Mouse (Mus musculus) intestine, embryonic 16.5 days (tissue): ENCODE measurements around the gene Slc35d3. TPM values are rescaled to one million over a fixed set of nuclear protein-coding genes. Genes with fewer than 3 reads are reported as not detected.

Experiments
- ATAC-seq: fragments of 200-750 bp; cut with Nextera tagmentation; 2 replicates; pipeline ENCODE4 v1.8.0; 2017; ENCODE audit warnings: moderate TSS enrichment, moderate library complexity
- H3K27ac ChIP-seq: fragments of 300-500 bp; sonication (generic); 2 replicates; pipeline ENCODE4 v1.5.1; 2014; ENCODE audit warnings: mild to moderate bottlenecking, low read length
- H3K27me3 ChIP-seq: fragments of 300-500 bp; sonication (generic); replicated peaks from 2 replicates; pipeline ENCODE4 v1.6.1; 2014; ENCODE audit warnings: low read length, control low read depth, mixed read lengths; ENCODE audit not compliant: control insufficient read depth, insufficient read depth
- H3K36me3 ChIP-seq: fragments of 300-500 bp; sonication (generic); 2 replicates; pipeline ENCODE4 v1.6.1; 2014; ENCODE audit warnings: low read length, control low read depth; ENCODE audit not compliant: control insufficient read depth, insufficient read depth
- H3K4me1 ChIP-seq: fragments of 300-500 bp; sonication (generic); 2 replicates; pipeline ENCODE4 v1.6.1; 2014; ENCODE audit warnings: low read length, control low read depth, mixed read lengths; ENCODE audit not compliant: control insufficient read depth, insufficient read depth
- H3K4me2 ChIP-seq: fragments of 300-500 bp; sonication (generic); 2 replicates; pipeline ENCODE4 v1.6.1; 2014; ENCODE audit warnings: low read depth, low read length, control low read depth
- H3K4me3 ChIP-seq: fragments of 300-500 bp; sonication (generic); 2 replicates; pipeline ENCODE4 v1.5.1; 2014; ENCODE audit warnings: mild to moderate bottlenecking, low read length
- H3K9ac ChIP-seq: fragments of 300-500 bp; sonication (generic); 2 replicates; pipeline ENCODE4 v1.6.1; 2014; ENCODE audit warnings: low read depth, low read length
- H3K9me3 ChIP-seq: fragments of 300-500 bp; sonication (generic); 2 replicates; pipeline ENCODE4 v1.6.1; 2016; ENCODE audit warnings: low read length, control low read depth; ENCODE audit not compliant: control insufficient read depth
- WGBS: fragments of 180-500 bp; shearing (Covaris S2); extraction: QIAGEN DNeasy Blood & Tissue Kit; methylation state at CpG from one replicate; pipeline ENCODE4 v1.1.7; 2014; 5-methylcytosine and 5-hydroxymethylcytosine counted together
- polyA plus RNA-seq: library from polyadenylated mRNA; unstranded; fragments of >200 nt; fragmentation: Nextera tagmentation; extraction: Ambion mirVana; gene quantifications from 2 replicates; pipeline ENCODE4 v1.2.1, GENCODE M21; 2015

Slc35d3 gene
- polyA plus RNA-seq, 1 experiment from 2014 or later: 0.49 TPM

DNA sequence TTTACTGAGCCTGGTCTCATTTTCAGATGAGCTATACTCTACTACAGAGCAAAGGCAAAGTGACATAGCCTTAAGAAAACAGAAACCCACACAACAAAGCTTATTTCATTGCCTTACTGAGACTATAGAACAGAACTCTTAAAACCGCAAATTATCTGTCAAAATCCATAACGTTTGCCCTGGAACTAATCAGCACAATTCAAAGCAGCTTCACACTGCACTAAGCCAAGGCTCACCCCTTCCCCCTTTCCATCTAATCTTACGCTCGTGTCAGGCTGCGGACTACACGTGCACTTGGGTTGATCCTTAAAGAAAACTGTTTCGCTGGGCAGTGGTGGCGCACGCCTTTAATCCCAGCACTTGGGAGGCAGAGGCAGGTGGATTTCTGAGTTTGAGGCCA is 26.4 kb upstream of the Slc35d3 start:
- Histone ChIP-seq H3K27ac (no peak overlapping the region), H3K36me3 (no peaks in the 10 kb centered on the region), H3K27me3 (no peaks in the 10 kb centered on the region), H3K4me1 (peaks cover 2% of the 10 kb centered on the region; the same call in 1 of the 2 replicates), H3K4me2 (no peak overlapping the region; the same call in 1 of the 2 replicates), H3K9me3 (no peaks in the 10 kb centered on the region), H3K9ac (no peak overlapping the region), H3K4me3 (no peak overlapping the region)
- WGBS: 79% methylated on average over 9 of the region's 9 CpGs
- ATAC-seq: no peak

DNA sequence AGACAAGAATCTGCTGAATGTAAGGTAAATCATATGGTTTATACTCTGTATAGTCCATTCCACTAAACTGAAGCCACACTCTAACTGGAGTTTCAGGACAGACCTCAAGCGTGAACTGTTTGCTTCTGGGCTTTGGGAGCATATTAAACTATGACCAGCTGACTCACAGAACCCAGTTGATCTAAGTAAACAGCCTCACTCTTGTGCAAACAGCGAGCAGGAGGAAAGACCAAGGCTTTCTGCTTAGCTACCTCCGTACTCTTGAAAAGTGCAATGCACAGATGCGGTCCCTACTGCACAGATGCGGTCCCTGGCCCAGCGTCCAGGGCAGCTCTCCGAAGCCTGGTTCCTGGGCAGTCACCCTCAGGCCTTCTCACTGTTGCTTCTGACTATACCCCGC is 26.0 kb upstream of the Slc35d3 start:
- peak; percentile 74 for ATAC-seq
- Histone ChIP-seq H3K4me3 (no peak overlapping the region), H3K4me2 (no peak overlapping the region), H3K27me3 (no peaks in the 10 kb centered on the region), H3K9ac (no peak overlapping the region), H3K9me3 (no peaks in the 10 kb centered on the region), H3K27ac (no peak overlapping the region), H3K36me3 (no peaks in the 10 kb centered on the region), H3K4me1 (peaks cover 2% of the 10 kb centered on the region; the same call in 1 of the 2 replicates)
- WGBS: 56% methylated on average over 8 of the region's 8 CpGs

DNA sequence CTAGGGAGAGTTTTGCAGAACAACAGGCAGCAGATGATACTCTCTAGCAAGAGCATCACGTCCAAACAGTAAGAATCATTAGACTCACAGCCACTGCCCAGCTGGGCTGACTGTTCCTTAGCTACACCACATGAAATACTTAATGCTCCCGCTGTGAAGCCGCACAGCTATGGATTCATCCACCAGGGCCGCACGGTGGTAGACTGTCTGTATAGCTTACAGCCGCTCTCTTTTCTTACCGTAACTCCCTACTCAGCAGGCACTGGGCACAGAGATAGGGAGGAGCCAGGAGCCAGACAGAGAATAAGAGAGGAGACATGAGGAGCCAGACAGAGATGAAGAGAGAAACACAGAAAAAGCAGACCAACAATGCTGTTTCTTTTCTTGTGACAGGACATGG is 25.4 kb upstream of the Slc35d3 start:
- no peaks in the 10 kb centered on the region for H3K9me3 ChIP-seq
- H3K36me3 ChIP-seq: no peaks in the 10 kb centered on the region
- WGBS: 49% methylated on average over 7 of the region's 7 CpGs
- no peaks in the 10 kb centered on the region for H3K27me3 ChIP-seq
- no peak overlapping the region for H3K27ac ChIP-seq
- no peak overlapping the region for H3K9ac ChIP-seq
- H3K4me2 ChIP-seq: no peak overlapping the region
- no peak overlapping the region for H3K4me3 ChIP-seq
- peak; percentile 46; the same call in 1 of the 2 replicates for ATAC-seq
- H3K4me1 ChIP-seq: peaks cover 2% of the 10 kb centered on the region; the same call in 1 of the 2 replicates

DNA sequence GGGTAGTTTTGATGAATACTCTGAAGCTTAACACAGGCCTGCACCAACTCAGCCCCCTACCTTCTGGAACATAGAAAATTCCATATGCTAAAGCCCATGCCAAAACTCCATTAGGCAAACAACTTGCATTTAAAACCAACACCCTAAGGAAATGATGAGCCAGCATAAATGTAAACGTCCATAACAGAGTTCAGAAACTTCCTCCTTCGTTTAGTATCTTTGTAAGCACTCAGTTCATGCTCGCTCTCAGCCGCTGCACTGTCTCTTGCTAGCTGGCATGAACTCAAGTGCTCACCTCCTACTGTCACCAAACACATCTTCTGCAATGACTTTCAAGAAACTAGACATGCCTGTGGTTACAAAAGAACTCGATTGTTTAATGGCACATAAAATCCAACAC is 24.1 kb upstream of the Slc35d3 start:
- H3K27ac ChIP-seq: no peak overlapping the region
- no peak overlapping the region for H3K4me2 ChIP-seq
- 80% methylated on average over 5 of the region's 5 CpGs for WGBS
- no peak for ATAC-seq
- no peak overlapping the region for H3K9ac ChIP-seq
- H3K4me1 ChIP-seq: peaks cover 2% of the 10 kb centered on the region; the same call in 1 of the 2 replicates
- H3K27me3 ChIP-seq: no peaks in the 10 kb centered on the region
- H3K36me3 ChIP-seq: no peaks in the 10 kb centered on the region
- no peaks in the 10 kb centered on the region for H3K9me3 ChIP-seq
- H3K4me3 ChIP-seq: no peak overlapping the region

DNA sequence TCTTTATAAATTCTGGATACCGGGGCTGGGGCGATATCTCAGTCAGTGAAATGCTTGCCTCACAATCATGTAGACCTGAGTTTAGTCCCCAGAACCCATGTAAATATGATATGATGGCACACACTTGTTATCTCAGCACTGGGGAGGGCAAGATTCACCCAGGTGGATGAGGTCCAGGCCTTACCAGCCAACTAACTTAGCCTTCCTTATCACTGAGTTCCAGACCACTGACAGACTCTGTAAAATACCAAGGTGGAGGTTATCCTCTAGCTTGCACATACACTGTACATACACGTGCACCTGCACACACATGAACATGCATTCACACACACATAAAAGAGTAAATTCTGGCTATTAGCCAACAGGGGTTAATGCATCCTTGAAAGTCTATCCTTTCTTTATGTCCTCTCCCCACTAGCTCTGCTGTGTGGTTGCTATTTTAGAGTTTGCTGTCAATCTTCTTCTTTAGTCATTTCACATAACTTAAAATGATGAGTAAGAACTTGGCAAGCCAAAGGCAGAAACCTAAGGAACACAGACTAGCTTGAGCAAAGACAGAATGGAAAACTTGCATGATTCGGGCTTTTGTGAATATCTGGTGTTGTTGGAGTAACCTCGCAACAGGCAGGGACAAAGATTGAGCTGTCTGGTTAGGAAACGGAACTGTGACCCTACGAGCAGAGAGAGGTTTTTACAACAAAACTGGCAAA is 4.5 kb upstream of the Slc35d3 start:
- 90% methylated on average over 7 of the region's 7 CpGs for WGBS
- Histone ChIP-seq H3K4me2 (no peak overlapping the region), H3K27ac (no peak overlapping the region), H3K4me1 (peaks cover 13% of the 10 kb centered on the region), H3K9ac (no peak overlapping the region), H3K9me3 (no peaks in the 10 kb centered on the region), H3K27me3 (peaks cover 21% of the 10 kb centered on the region), H3K36me3 (no peaks in the 10 kb centered on the region), H3K4me3 (no peak overlapping the region)
- ATAC-seq: no peak

DNA sequence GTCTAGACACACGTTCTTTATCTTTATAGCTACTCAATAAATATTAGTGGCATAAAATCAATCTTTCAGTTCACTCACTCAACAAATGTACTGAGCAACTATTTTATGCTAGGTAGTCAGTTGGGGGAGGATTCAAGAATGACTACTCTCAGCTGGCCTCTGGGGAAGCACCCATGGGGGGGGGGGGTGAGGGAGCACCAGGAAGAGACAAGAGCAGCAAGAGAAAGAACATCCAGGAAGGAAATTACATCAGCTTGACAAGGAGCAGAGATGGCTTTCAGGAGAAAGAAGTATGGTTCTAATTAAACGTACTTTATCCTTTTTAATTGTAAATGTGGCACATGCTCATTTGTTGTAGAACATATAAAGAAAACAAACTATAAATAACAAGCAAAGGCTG is 2.4 kb upstream of the Slc35d3 start:
- Histone ChIP-seq H3K4me2 (no peak overlapping the region), H3K9me3 (no peaks in the 10 kb centered on the region), H3K27me3 (peaks cover 41% of the 10 kb centered on the region), H3K27ac (no peak overlapping the region), H3K4me1 (peaks cover 26% of the 10 kb centered on the region), H3K4me3 (no peak overlapping the region), H3K9ac (no peak overlapping the region), H3K36me3 (no peaks in the 10 kb centered on the region)
- WGBS: 53% methylated on average over 2 of the region's 2 CpGs
- ATAC-seq: no peak

DNA sequence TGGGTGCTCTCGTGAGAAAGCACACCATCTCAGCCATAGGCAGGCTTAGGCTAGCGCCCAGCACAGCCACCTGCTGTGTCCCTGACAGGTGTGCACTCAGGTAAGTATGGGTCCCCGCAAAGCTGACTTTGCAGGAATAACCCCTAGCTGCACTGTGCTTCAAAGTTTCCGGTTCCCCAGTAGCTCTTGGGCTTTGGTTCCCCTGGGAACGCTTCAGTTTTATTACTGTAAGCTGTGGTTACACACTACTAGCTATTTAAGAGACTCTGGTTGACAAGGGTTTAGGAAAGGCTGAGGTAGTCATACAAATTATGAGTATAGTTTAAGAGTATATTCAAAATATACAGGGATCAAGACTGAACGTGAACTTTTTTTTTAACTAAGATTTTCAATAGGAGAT is 1.5 kb upstream of the Slc35d3 start:
- no peak overlapping the region for H3K4me2 ChIP-seq
- no peak overlapping the region for H3K27ac ChIP-seq
- 23% methylated on average over 6 of the region's 6 CpGs for WGBS
- H3K9me3 ChIP-seq: no peaks in the 10 kb centered on the region
- no peak overlapping the region for H3K9ac ChIP-seq
- peaks cover 41% of the 10 kb centered on the region for H3K27me3 ChIP-seq
- peaks cover 26% of the 10 kb centered on the region for H3K4me1 ChIP-seq
- ATAC-seq: no peak
- H3K4me3 ChIP-seq: no peak overlapping the region
- no peaks in the 10 kb centered on the region for H3K36me3 ChIP-seq

DNA sequence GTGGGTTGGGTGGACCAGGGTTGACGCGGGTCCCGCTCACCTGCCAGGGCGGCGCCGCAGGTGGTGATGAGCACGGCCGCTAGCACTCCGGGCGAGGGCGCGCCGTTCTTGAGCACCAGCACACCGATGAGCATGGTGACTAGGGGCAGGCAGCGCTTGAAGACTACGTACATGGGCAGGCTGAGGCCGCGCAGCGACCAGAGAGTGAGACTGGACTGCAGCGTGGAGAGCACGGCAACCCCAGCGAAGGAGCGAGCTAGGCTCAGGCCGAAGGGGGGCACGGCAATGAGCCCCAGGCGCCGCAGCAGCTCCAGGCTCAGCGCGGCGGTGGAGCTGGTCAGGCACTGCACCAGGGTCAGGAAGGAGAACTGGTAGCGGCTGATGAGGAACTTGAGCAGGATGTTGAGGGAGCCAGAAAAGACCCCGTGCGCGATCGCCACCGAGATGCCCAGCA is 688 bp downstream of the Slc35d3 start:
- H3K36me3 ChIP-seq: no peaks in the 10 kb centered on the region
- ATAC-seq: peak; percentile 63

DNA sequence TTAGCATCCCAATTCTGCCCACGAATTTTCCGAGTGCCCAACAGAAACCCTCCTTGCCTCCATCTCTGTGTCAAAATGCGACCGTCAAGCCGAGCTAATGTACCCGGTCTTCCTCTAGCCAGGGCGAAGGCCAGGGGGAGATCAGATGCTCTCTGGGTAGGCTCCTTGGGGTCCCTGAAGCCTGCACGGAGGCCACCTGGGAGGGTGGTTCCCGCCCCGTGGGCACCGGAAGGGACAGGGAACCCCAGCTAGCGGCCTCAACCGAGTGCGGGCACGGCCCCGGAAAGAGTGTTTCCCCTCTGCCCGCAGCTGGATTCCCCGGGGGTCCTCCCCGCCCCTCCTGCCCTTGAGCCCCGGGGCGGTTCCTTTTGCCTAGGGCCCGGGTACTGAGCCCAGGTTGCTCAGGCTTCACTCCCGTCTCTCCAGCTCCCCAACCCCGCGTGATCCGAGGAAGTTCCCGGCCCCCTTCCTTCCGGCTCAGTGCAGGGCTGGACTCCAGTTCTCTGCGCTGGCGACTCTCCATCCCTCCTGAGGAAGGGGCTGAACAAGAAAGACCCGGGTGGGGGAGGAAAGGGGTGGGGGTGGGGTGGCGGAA is 1.4 kb downstream of the Slc35d3 start:
- Histone ChIP-seq H3K27ac (no peak overlapping the region), H3K36me3 (no peaks in the 10 kb centered on the region), H3K4me1 (peaks cover 26% of the 10 kb centered on the region), H3K4me2 (peak overlapping the region; percentile 100), H3K9me3 (no peaks in the 10 kb centered on the region), H3K27me3 (peaks cover 41% of the 10 kb centered on the region), H3K4me3 (peak overlapping the region; percentile 61), H3K9ac (peak overlapping the region; percentile 62)
- ATAC-seq: peak; percentile 72
- WGBS: under 1% methylated on average over 32 of the region's 32 CpGs

More for the DNA sequence above, 688 bp downstream of the Slc35d3 start:
- Histone ChIP-seq H3K9me3 (no peaks in the 10 kb centered on the region), H3K27ac (no peak overlapping the region), H3K9ac (peak overlapping the region; percentile 62), H3K27me3 (peaks cover 41% of the 10 kb centered on the region), H3K4me2 (peak overlapping the region; percentile 100), H3K4me3 (peak overlapping the region; percentile 61), H3K4me1 (peaks cover 26% of the 10 kb centered on the region)
- under 1% methylated on average over 36 of the region's 36 CpGs for WGBS
